Mouse (Mus musculus) erythroblast, embryonic 14.5 days (primary cell): ENCODE measurements around the gene Dysf.

ENCODE experiments used
- GATA1 ChIP-seq: IDR thresholded peaks from 2 replicates; pipeline ENCODE4 v1.6.1; 2012; ENCODE audit warnings: low read length, inconsistent platforms, mixed read lengths
- TAL1 ChIP-seq: IDR thresholded peaks from 3 replicates; pipeline ENCODE4 v1.6.1; 2012; ENCODE audit warnings: low read length, inconsistent platforms, mixed read lengths

DNA sequence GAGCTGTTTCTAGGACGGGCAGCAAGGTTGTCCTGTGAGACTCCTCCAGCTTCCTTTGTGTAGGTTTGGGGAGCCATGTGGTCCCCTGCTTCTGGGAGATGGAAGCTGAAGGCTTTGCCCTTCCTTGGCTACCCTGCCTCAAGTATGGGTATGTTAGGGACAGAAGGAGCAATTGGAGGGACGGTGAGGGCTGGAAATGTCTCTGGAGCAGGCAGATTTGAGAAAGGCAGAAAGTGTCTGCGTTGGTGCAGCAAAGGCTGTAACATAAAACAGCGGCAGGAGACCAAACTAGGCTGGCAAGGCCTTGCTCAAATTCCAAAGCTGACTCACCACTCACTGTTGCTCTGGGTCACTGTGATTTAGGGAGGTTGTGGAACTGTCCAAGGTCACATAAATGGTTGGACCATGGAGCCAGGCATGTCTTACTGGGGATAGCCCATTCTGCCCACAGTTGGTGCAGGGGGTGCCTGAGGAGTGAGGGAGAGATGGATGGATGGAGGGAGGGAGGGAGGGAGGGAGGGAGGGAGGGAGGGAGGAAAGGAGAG is 148.2 kb downstream of the Dysf start:
- no peak for TF ChIP-seq GATA1
- TF ChIP-seq TAL1 = no peak
